Mouse (Mus musculus) NIH3T3 (cell line): ENCODE data around the gene Gcn1l1.
A peak's percentile ranks its signal among the peaks of the same experiment; 100 is the strongest.
"Not testable (repeated sequence)": the region's sequence is repeated elsewhere in the genome, so short reads cannot be mapped to it uniquely, and the experiment has no call there.

Experiments used
- DNase-seq: peaks from one replicate; pipeline ENCODE4 v3.0.0-alpha.2; 2012; ENCODE audit warnings: low read depth

Gene Gcn1l1

GRCm38 (mm10) chr5:115559237-115560101 lies 5.6 kb upstream of the Gcn1l1 start, which contains the start of gene Rplp0:
Gene Rplp0 (plus strand): TSS chr5:115559467.
- DNase-seq: peak; percentile 100

- DNase-seq: no peak
Measured at GRCm38 (mm10) chr5:115560336-115560905, 4.6 kb upstream of the Gcn1l1 start.

GRCm38 (mm10) chr5:115563771-115564585 lies 1.1 kb upstream of the Gcn1l1 start:
- peak; percentile 28 for DNase-seq

- no peak for DNase-seq
Measured at GRCm38 (mm10) chr5:115565403-115565802, 349 bp downstream of the Gcn1l1 start.

GRCm38 (mm10) chr5:115568681-115569080 lies 3.6 kb downstream of the Gcn1l1 start:
- no peak for DNase-seq

GRCm38 (mm10) chr5:115569308-115569707 lies 4.3 kb downstream of the Gcn1l1 start:
- no peak for DNase-seq

- no peak for DNase-seq
Measured at GRCm38 (mm10) chr5:115569721-115570120, 4.7 kb downstream of the Gcn1l1 start.

GRCm38 (mm10) chr5:115571086-115571485 lies 6.0 kb downstream of the Gcn1l1 start:
- no peak for DNase-seq

GRCm38 (mm10) chr5:115572679-115573535 lies 7.9 kb downstream of the Gcn1l1 start:
- peak; percentile 70 for DNase-seq

- DNase-seq: no peak
Measured at GRCm38 (mm10) chr5:115574992-115575391, 9.9 kb downstream of the Gcn1l1 start.

GRCm38 (mm10) chr5:115577686-115578085 lies 12.6 kb downstream of the Gcn1l1 start:
- DNase-seq: not testable (repeated sequence)

GRCm38 (mm10) chr5:115578922-115579321 lies 13.9 kb downstream of the Gcn1l1 start:
- no peak for DNase-seq

- DNase-seq: no peak
Measured at GRCm38 (mm10) chr5:115579363-115579762, 14.3 kb downstream of the Gcn1l1 start.

- DNase-seq: no peak
Measured at GRCm38 (mm10) chr5:115580229-115581001, 15.4 kb downstream of the Gcn1l1 start.

- no peak for DNase-seq
Measured at GRCm38 (mm10) chr5:115581662-115582061, 16.6 kb downstream of the Gcn1l1 start.

GRCm38 (mm10) chr5:115585616-115586015 lies 20.6 kb downstream of the Gcn1l1 start:
- no peak for DNase-seq

- no peak for DNase-seq
Measured at GRCm38 (mm10) chr5:115586166-115586565, 21.1 kb downstream of the Gcn1l1 start.

- no peak for DNase-seq
Measured at GRCm38 (mm10) chr5:115586780-115587179, 21.7 kb downstream of the Gcn1l1 start.

GRCm38 (mm10) chr5:115591028-115591427 lies 26.0 kb downstream of the Gcn1l1 start:
- DNase-seq: no peak

GRCm38 (mm10) chr5:115591506-115591905 lies 26.5 kb downstream of the Gcn1l1 start:
- DNase-seq: no peak

GRCm38 (mm10) chr5:115603561-115603960 lies 38.5 kb downstream of the Gcn1l1 start:
- no peak for DNase-seq
